Mouse (Mus musculus) limb, embryonic 12.5 days (tissue): ENCODE results near the gene Ciapin1. TPM values are rescaled to one million over a fixed set of nuclear protein-coding genes. Genes with fewer than 3 reads are reported as not detected.

Experiments
- ATAC-seq: fragments of 200-750 bp; cut with Nextera tagmentation; 2 replicates; pipeline ENCODE4 v1.8.0; 2017; ENCODE audit warnings: low read depth, moderate TSS enrichment; ENCODE audit not compliant: insufficient number of reproducible peaks, insufficient read depth, low FRiP score, low TSS enrichment
- H3K27ac ChIP-seq: fragments of 300-500 bp; sonication (generic); 2 replicates; pipeline ENCODE4 v1.5.1; 2016; ENCODE audit warnings: mild to moderate bottlenecking, moderate library complexity
- H3K27me3 ChIP-seq: fragments of 300-500 bp; sonication (generic); 2 replicates; pipeline ENCODE4 v1.6.1; 2016; ENCODE audit warnings: mild to moderate bottlenecking, moderate library complexity
- H3K36me3 ChIP-seq: fragments of 300-500 bp; sonication (generic); 2 replicates; pipeline ENCODE4 v1.6.1; 2016; ENCODE audit warnings: mild to moderate bottlenecking, moderate library complexity
- H3K4me1 ChIP-seq: fragments of 300-500 bp; sonication (generic); replicated peaks from 2 replicates; pipeline ENCODE4 v1.6.1; 2016
- H3K4me2 ChIP-seq: fragments of 300-500 bp; sonication (generic); 2 replicates; pipeline ENCODE4 v1.6.1; 2016; ENCODE audit warnings: mild to moderate bottlenecking, moderate library complexity
- H3K4me3 ChIP-seq: fragments of 300-500 bp; sonication (generic); replicated peaks from 2 replicates; pipeline ENCODE4 v1.5.1; 2016; ENCODE audit warnings: mild to moderate bottlenecking
- H3K9ac ChIP-seq: fragments of 300-500 bp; sonication (generic); replicated peaks from 2 replicates; pipeline ENCODE4 v1.6.1; 2016; ENCODE audit warnings: mild to moderate bottlenecking, moderate library complexity
- H3K9me3 ChIP-seq: fragments of 300-500 bp; sonication (generic); 2 replicates; pipeline ENCODE4 v1.6.1; 2016; ENCODE audit warnings: mild to moderate bottlenecking, moderate library complexity
- WGBS: fragments of 180-500 bp; shearing (Covaris S2); methylation state at CpG from one replicate; pipeline ENCODE4 v1.1.7; 2016; 5-methylcytosine and 5-hydroxymethylcytosine counted together
- polyA plus RNA-seq: library from polyadenylated mRNA; unstranded; fragments of >200 nt; fragmentation: Nextera tagmentation; extraction: Ambion mirVana; gene quantifications from 2 replicates; pipeline ENCODE4 v1.2.1, GENCODE M21; 2016

Ciapin1 gene
- polyA plus RNA-seq, 1 experiment from 2014 or later: 156 TPM

DNA sequence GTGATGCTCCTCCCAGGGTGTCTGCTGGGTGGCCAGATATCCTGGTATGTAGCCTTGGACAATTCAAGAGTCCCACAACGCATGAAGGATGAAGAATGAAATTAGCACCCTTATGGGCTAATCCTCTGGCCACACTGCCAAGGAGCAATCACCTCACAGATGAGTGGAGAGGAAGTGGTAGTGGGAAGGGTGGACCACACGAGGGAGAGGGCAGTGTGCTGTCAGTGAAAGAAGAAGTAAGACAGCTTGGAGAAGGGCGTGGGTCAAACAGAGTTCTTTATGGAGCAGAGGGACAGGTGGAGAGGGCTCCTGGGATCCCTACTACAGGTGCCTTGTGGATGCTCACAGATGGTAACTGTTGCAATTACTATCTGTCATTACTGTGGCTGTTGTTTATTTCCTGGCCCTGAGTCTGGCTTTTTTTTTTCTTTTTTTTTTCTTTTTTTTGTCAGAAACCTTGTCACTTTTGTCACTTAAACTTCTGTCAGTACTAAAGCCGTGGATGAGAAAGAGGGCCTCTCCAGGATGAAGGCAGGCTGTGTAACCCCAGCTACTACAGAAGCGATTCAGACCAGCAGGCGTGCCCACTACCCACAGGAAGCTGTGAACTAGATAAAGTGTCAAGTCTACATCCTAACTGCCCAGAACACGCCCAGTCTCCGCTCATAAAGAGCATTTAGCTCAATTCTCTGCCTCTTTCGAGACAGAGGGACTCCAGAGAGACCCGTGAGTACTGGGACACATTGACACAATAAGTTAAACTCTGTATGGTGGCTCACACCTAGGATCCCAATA is 33.4 kb downstream of the Ciapin1 start:
- no peak overlapping the region for H3K9ac ChIP-seq
- no peak overlapping the region for H3K27ac ChIP-seq
- 0 out of 2 replicates have a peak, but pooled peaks cover 3% of the 10 kb centered on the region for H3K4me1 ChIP-seq
- H3K9me3 ChIP-seq: no peaks in the 10 kb centered on the region
- no peak for ATAC-seq
- H3K36me3 ChIP-seq: no peaks in the 10 kb centered on the region
- no peaks in the 10 kb centered on the region for H3K27me3 ChIP-seq
- 68% methylated on average over 10 of the region's 10 CpGs for WGBS
- H3K4me2 ChIP-seq: no peak overlapping the region
- H3K4me3 ChIP-seq: no peak overlapping the region

DNA sequence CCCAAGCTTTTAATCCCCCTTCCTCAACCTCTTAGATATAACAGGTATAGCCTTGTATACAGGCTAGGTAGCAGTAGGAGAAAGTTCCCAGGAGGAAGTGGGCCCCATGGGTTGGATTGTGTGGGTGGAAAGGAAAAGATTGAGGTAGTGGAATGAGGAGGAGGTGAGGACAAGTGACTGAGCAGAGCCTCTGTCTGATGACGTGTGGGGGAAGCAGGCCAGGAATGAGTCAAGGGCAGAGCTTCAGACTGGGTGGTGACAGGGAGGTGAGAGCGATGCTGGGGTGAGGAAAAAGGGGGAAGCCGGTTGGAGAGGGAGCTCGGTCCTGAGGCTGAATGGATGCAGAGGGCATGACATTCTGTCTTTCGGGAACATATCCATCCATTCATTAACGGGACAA is 34.6 kb downstream of the Ciapin1 start:
- no peaks in the 10 kb centered on the region for H3K9me3 ChIP-seq
- H3K9ac ChIP-seq: no peak overlapping the region
- H3K36me3 ChIP-seq: no peaks in the 10 kb centered on the region
- no peak overlapping the region for H3K4me3 ChIP-seq
- H3K27ac ChIP-seq: no peak overlapping the region
- WGBS: 69% methylated on average over 6 of the region's 6 CpGs
- ATAC-seq: no peak
- 0 out of 2 replicates have a peak, but pooled peaks cover 3% of the 10 kb centered on the region for H3K4me1 ChIP-seq
- no peaks in the 10 kb centered on the region for H3K27me3 ChIP-seq
- H3K4me2 ChIP-seq: no peak overlapping the region

DNA sequence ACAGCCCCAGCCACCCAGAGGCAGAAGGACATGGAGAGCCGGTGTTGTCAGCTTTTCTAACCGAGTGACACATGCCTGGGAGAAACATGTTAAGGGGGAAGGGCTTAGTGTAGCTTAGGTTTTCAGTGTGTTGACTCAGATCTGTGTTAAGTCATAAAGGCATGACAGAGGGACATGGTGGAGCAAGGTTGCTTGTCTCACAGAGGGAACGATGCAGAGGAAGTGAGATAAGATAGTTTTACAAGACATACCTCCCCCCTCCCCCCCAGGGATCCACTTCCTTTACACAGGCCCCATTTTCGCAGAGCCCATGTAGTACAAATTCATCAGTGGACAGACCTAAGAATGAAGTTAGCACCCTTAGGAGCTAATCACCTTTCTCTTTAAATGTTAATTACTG is 35.8 kb downstream of the Ciapin1 start:
- no peaks in the 10 kb centered on the region for H3K36me3 ChIP-seq
- no peak overlapping the region for H3K4me3 ChIP-seq
- ATAC-seq: no peak
- H3K4me1 ChIP-seq: 0 out of 2 replicates have a peak, but pooled peaks cover 3% of the 10 kb centered on the region
- H3K27me3 ChIP-seq: no peaks in the 10 kb centered on the region
- no peak overlapping the region for H3K9ac ChIP-seq
- no peak overlapping the region for H3K4me2 ChIP-seq
- no peak overlapping the region for H3K27ac ChIP-seq
- H3K9me3 ChIP-seq: no peaks in the 10 kb centered on the region
- 81% methylated on average over 4 of the region's 4 CpGs for WGBS

DNA sequence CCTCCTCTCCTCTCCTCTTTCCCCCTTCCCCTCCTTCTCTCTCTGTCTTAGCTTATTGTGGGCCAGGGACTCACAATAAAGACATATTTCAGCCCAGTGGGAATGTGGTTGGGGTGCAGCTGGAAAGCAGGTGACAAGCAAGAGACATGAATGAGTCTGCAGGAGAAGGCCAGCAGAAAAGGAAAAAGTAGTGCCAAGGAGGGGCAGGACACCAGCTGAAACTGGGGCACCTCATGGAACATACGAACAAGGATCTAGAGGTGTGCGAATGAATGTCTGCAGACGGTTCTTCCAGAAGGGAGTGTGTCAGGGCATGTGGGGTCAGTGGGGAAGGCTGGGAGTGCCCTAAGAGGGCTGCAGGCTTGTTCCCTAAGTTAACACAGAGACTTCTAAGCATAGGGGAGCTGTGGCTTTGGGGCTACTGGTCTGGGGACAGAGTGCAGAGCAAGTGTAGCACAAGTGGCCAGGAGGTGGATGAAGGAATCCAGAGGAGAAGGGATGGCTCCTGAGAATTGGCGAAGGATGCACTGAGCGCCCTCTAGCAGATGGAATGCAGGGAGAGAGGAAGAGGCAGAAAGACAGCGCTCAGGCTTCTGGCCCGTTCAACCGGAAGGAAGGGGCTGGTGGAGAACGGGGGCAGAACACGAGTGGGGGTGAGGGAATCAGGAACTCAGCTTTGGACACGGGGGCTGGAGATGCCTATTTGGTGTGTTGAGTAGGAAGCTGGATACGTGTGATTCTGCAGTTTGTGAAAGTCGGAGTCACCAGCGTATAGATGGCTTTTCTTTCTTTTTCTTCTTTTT is 36.7 kb downstream of the Ciapin1 start:
- no peaks in the 10 kb centered on the region for H3K27me3 ChIP-seq
- H3K4me2 ChIP-seq: no peak overlapping the region
- 49% methylated on average over 14 of the region's 14 CpGs for WGBS
- H3K9me3 ChIP-seq: no peaks in the 10 kb centered on the region
- H3K36me3 ChIP-seq: no peaks in the 10 kb centered on the region
- H3K27ac ChIP-seq: no peak overlapping the region
- no peak overlapping the region for H3K4me3 ChIP-seq
- 0 out of 2 replicates have a peak, but pooled peaks cover 3% of the 10 kb centered on the region for H3K4me1 ChIP-seq
- H3K9ac ChIP-seq: no peak overlapping the region
- no peak for ATAC-seq

DNA sequence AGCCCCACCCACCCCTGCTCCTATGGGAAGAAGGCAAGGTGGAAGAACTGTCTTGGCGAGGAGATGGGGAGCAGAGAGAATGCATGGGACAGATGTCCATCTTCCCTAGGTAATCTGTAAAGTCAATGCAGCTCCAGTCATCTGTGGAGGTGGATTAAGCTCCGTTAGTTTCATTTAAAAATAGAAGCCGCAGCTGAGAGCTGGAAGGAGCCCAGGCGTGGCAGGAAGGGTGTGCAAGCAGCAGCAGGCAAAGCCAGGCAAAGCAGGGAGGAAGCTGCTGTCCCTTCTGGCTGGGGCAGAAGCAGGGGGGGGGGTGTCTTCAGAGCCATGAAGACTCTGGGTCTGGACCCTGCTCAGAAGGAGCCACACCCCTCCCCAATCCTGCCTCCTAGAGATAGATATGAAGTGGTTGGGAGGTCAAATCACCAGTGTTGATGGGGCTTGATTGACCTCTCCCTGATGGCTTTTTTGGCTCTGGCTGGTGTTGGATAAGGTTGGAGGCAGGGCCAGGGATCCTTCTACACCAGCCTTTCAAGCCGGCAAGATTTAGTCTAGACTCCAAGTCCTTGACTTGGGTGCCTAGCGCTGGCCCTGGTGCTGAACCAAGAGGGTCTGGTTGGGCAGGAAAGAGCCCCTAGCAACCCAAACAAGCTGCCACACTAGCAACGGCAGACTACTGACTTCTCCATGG is 37.7 kb downstream of the Ciapin1 start:
- Histone ChIP-seq H3K9ac (no peak overlapping the region), H3K27me3 (no peaks in the 10 kb centered on the region), H3K9me3 (no peaks in the 10 kb centered on the region), H3K4me1 (0 out of 2 replicates have a peak, but pooled peaks cover 3% of the 10 kb centered on the region), H3K36me3 (no peaks in the 10 kb centered on the region), H3K27ac (no peak overlapping the region), H3K4me3 (no peak overlapping the region), H3K4me2 (no peak overlapping the region)
- ATAC-seq: no peak
- 61% methylated on average over 7 of the region's 7 CpGs for WGBS

DNA sequence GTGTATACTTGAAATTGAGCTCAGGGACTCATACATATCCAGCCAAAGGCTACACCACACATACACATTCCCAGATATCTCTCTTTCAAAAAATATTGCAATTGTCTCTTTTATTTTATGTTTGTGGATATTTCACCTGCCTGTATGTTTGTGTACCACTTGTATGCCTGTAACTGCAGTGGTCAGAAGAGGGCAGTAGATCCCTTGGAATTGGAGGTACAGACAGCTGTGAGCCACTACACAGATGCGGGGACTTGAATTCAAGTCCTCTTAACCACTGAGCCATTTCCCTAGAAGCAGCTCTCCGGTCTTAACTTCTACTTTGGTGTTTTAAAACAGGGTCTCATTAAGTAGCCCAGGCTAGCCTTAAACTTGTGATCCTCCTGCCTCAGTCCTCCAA is 43.4 kb downstream of the Ciapin1 start:
- Histone ChIP-seq H3K4me1 (no peaks in the 10 kb centered on the region), H3K36me3 (no peaks in the 10 kb centered on the region), H3K4me2 (no peak overlapping the region), H3K9me3 (no peaks in the 10 kb centered on the region), H3K27me3 (no peaks in the 10 kb centered on the region; the same call in 1 of the 2 replicates), H3K4me3 (no peak overlapping the region), H3K9ac (no peak overlapping the region), H3K27ac (no peak overlapping the region)
- no peak for ATAC-seq
- 93% methylated on average over 2 of the region's 2 CpGs for WGBS

DNA sequence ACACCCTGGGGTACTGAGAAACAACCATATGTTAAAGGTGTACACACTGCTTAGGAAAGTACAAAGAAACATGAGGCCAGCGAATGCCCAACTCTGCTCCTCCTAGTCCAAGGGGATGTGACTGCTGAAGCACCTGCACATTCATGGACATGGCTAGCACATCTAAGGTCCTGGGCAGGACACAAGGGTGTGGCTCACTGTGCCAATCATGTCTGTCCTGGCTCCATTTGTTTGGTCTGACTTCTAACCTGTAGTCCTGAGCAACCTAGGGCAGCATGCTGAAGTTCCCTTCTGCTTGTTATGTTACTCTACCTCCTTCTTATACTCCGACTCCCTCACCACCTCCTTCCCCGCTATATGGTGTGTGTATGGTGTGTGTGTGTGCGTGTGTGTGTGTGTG is 43.8 kb downstream of the Ciapin1 start:
- Histone ChIP-seq H3K36me3 (no peaks in the 10 kb centered on the region), H3K27ac (no peak overlapping the region), H3K9me3 (no peaks in the 10 kb centered on the region), H3K4me2 (no peak overlapping the region), H3K9ac (no peak overlapping the region), H3K4me3 (no peak overlapping the region), H3K27me3 (no peaks in the 10 kb centered on the region; the same call in 1 of the 2 replicates), H3K4me1 (no peaks in the 10 kb centered on the region)
- ATAC-seq: no peak
- 87% methylated on average over 4 of the region's 4 CpGs for WGBS

DNA sequence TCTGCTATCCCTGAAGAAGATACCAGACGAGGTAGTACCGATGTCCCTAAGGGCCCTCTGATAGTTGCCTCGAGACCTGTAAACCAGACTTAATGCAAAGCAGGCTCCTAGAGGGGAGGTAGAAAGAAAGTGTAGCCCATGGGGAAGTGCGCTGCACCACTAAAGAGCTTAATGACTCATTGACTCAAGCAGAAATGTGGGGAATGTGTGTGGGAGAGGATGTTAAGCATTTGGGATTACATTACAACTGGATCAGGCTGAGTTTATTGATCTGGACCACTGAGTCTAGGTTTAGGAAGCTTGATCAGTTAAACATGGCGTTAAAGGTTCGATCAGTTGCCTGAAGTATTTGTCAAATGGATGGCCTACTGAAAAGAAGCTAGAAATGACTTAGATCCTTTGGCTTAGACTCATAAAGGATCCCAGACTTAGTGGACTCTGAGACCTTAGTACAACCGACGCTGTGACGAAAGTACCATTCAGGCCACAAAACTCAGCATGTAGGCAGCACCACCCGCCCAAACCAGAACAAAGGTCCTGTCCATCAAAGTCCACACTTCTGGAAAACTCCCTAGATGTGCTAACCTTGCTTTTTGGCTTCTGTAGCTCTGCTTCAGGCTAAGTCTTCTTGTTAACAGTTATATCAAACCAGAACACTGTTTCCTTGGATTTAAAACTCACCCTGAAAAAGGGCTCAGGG is 48.8 kb downstream of the Ciapin1 start:
- Histone ChIP-seq H3K27me3 (no peaks in the 10 kb centered on the region; the same call in 1 of the 2 replicates), H3K4me2 (no peak overlapping the region), H3K27ac (no peak overlapping the region), H3K4me1 (peaks cover 17% of the 10 kb centered on the region), H3K9me3 (no peaks in the 10 kb centered on the region), H3K36me3 (no peaks in the 10 kb centered on the region), H3K4me3 (no peak overlapping the region), H3K9ac (no peak overlapping the region)
- WGBS: 78% methylated on average over 10 of the region's 10 CpGs
- no peak for ATAC-seq

DNA sequence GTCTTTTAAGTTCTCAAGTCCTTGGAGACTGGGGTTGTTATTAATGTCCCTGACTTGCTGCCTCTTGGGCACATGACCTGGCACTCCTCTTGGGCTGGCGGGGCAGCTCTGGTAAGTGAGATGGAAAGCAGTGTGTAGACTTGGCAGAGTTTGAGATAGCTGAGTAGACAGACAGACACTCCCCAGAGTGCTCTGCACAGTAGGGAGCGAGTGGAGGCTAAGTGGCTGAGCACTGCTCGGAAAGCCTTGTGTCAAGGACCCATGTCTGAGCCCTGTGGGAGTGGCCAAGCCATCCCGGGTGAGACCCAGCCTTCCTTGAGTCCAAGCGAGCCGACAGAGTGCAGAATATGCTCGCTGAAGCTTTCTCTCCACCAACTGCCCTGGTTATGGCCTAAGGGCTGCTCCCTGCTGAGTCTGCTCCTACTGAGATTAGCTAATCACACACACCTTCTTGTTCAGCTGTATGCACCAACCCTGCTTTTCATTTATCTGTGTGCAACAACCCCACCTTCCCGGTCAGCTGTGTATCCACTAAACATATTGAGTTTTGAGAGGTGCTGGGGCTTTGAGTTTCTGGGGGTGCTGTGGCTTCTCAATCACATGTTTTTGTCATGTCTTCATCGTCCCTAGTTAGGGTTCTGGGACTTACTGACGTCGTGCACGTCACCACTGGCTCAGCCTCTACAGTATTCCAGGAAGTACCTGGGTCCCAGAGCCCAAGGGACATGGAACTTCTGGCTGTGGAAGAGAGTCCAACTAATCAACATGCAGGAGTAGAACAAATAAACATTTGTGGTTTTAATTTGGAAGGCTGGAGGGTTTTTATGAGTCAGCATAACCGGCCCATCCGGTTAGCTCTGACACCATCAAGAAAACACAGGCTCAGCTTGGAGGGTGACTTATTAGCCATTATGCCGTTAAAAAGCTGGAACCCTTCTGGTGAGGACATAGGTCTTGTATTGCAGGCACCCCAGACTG is 50.3 kb downstream of the Ciapin1 start:
- Histone ChIP-seq H3K9me3 (no peaks in the 10 kb centered on the region), H3K4me3 (no peak overlapping the region), H3K9ac (no peak overlapping the region), H3K4me2 (no peak overlapping the region), H3K27ac (no peak overlapping the region), H3K27me3 (no peaks in the 10 kb centered on the region), H3K4me1 (peaks cover 17% of the 10 kb centered on the region), H3K36me3 (no peaks in the 10 kb centered on the region)
- ATAC-seq: no peak
- 51% methylated on average over 15 of the region's 15 CpGs for WGBS
